Mouse (Mus musculus): ENCODE data around the gene Hoxc10.

- TF ChIP-seq CTCF (IDR thresholded peaks at IDR 0.05; ENCODE audit: low read depth), result no peak
- no peak for TF ChIP-seq EP300 (IDR thresholded peaks at IDR 0.05; ENCODE audit: low read depth)
Observed at GRCm38 (mm10) chr15:102983716-102984115, 17.1 kb downstream of the Hoxc10 start.

Measured in liver, postnatal 0 days (tissue).